Mouse (Mus musculus): ENCODE measurements at regions not wholly inside any gene's neighbourhood (a gene's known extent, or its start where the extent isn't known, plus 50 kb on each side); places are given as distances from the start of the nearest gene placed in this dataset.
A peak's percentile ranks its signal among the peaks of the same experiment; 100 is the strongest.
"Not testable (repeated sequence)": the region's sequence is repeated elsewhere in the genome, so short reads cannot be mapped to it uniquely, and the experiment has no call there.

DNA sequence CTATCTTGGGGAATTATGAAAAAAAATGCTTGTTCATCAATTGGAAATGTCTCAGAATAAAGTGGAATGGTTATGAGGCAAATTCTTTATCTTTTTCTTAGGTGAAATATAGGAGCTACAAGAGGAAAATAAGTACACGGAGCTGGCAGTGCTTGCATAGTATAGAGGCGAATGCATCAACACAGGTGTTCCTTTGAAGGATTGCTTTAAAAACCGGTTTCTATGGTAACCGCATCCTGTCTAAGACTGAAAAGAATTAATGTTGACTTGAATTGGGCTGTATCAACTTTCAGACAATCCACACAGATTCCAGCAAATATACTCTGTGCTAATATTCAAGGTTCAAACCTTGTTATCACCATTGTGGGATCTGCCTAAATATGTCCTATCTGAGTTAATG is 198.8 kb upstream of the Gm17728 start:
- no peak overlapping the region for H3K27ac ChIP-seq (ENCODE audit: low read depth, low read length)
- H3K9me3 ChIP-seq (ENCODE audit: control insufficient read depth, low read length), result no peaks in the 10 kb centered on the region
- no peaks in the 10 kb centered on the region for H3K27me3 ChIP-seq (ENCODE audit: control insufficient read depth, insufficient read depth, low read length)
- 88% methylated on average over 4 of the region's 4 CpGs for WGBS
- DNase-seq (ENCODE audit: low spot score, missing footprints) (no peak), ATAC-seq (ENCODE audit: low FRiP score) (no peak)
- H3K36me3 ChIP-seq (ENCODE audit: control insufficient read depth, insufficient read depth, low read length), result no peaks in the 10 kb centered on the region
- H3K4me3 ChIP-seq (ENCODE audit: low read depth, low read length), result no peak overlapping the region
- no peak overlapping the region for H3K4me2 ChIP-seq
- no peak overlapping the region for H3K9ac ChIP-seq (ENCODE audit: low read length)
- no peaks in the 10 kb centered on the region for H3K4me1 ChIP-seq (ENCODE audit: control insufficient read depth, insufficient read depth, low read length)

DNA sequence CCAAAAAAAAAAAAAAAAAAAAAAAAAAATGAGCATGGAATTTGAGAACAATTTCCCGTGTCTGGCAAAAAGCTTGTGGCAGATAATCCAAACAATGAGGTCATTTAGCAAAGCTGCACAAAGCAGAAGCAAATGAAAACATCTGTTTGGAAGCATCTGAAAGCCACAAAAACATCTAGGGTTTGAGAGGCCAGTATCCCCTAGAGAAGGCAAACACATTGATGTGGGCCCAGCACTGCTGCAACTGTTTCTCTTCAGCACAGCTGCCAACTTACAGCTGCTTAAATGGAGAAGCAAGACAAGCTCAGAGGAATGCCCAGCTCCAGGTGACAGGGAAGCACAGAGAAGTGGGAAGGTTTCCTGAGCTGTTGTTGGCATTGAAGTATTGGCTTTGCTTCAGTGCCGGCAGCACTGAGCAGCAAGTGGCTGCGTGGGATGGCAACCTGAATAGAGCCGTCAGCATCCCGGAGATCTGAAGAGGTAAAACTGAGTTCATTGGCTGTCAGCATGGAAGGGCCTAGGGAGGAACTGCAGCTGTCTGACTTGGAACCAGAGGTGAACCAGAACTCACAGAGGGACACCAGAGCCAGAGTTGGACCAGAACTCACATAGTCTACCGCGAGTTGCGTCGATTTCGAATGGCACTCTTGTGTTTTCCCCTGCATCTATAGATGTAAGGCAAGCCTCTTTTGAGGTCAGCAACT is 193.8 kb upstream of the Gm17728 start:
- Histone ChIP-seq H3K9ac (ENCODE audit: low read length) (no peak overlapping the region), H3K27me3 (ENCODE audit: control insufficient read depth, insufficient read depth, low read length) (no peaks in the 10 kb centered on the region), H3K27ac (ENCODE audit: low read depth, low read length) (no peak overlapping the region), H3K4me1 (ENCODE audit: control insufficient read depth, insufficient read depth, low read length) (no peaks in the 10 kb centered on the region), H3K4me2 (no peak overlapping the region), H3K4me3 (ENCODE audit: low read depth, low read length) (no peak overlapping the region), H3K36me3 (ENCODE audit: control insufficient read depth, insufficient read depth, low read length) (no peaks in the 10 kb centered on the region), H3K9me3 (ENCODE audit: control insufficient read depth, low read length) (no peaks in the 10 kb centered on the region)
- ATAC-seq (ENCODE audit: low FRiP score) (no peak), DNase-seq (ENCODE audit: low spot score, missing footprints) (no peak)
- WGBS, result 68% methylated on average over 10 of the region's 10 CpGs

DNA sequence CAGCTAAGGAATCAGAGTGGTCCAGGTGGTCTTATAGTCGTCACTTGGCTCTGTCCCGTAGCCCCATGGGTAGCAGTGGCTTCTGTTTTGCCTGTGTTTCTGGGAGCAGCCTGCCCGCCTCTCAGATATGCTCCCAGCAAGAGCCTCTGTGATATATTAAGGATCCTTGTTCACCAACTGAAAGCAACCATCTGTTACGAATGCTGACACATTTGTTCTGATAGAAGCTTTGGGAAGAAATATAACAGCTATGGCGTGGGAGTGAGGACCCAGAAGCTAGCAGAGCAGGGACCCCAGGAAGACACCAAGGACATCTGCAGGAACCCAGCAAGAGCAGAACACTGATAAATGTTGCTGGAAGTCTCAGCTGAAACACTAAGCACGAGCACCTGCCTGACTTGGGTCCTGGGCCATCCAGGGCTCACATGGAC is 186.7 kb upstream of the Gm17728 start:
- no peaks in the 10 kb centered on the region for H3K4me1 ChIP-seq (ENCODE audit: control insufficient read depth, insufficient read depth, low read length)
- no peak overlapping the region for H3K27ac ChIP-seq (ENCODE audit: low read depth, low read length)
- ATAC-seq (ENCODE audit: low FRiP score) (no peak), DNase-seq (ENCODE audit: low spot score, missing footprints) (no peak)
- H3K4me2 ChIP-seq, result no peak overlapping the region
- H3K27me3 ChIP-seq (ENCODE audit: control insufficient read depth, insufficient read depth, low read length), result no peaks in the 10 kb centered on the region
- H3K36me3 ChIP-seq (ENCODE audit: control insufficient read depth, insufficient read depth, low read length), result no peaks in the 10 kb centered on the region
- no peak overlapping the region for H3K9ac ChIP-seq (ENCODE audit: low read length)
- H3K9me3 ChIP-seq (ENCODE audit: control insufficient read depth, low read length), result no peaks in the 10 kb centered on the region
- no peak overlapping the region for H3K4me3 ChIP-seq (ENCODE audit: low read depth, low read length)
- 81% methylated on average over 6 of the region's 6 CpGs for WGBS

DNA sequence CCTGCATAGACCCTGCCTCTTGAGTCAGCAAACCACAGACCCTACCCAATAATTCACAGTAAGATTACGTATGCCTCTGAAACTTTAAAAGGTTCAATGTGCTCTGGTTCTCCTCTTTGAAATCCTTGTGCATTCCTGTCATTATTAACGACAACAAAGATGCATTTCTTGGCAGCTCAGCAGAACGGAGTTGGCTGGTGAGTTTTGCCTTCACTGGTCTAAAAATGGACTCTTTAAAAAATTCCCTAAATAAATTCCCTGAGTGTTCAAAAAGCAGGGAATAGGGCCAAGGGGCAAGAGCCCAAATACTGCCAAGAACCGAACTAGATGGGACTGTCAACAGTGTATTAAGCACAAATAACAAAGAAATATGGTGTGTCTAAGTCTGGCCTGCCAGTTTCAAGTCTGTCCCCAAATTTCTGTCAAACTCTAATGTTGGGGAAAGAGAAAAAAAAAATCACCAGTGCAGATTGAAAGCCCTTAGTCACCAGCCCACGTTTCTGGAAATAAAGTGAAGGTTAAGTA is 163.2 kb upstream of the Gm17728 start:
- DNase-seq (ENCODE audit: low spot score, missing footprints), result no peak
- no peak overlapping the region for H3K4me3 ChIP-seq (ENCODE audit: low read depth, low read length)
- H3K27me3 ChIP-seq (ENCODE audit: control insufficient read depth, insufficient read depth, low read length), result no peaks in the 10 kb centered on the region
- H3K9me3 ChIP-seq (ENCODE audit: control insufficient read depth, low read length), result no peaks in the 10 kb centered on the region
- no peak overlapping the region for H3K4me2 ChIP-seq
- no peak overlapping the region for H3K9ac ChIP-seq (ENCODE audit: low read length)
- no peak for ATAC-seq (ENCODE audit: low FRiP score)
- H3K4me1 ChIP-seq (ENCODE audit: control insufficient read depth, insufficient read depth, low read length), result no peaks in the 10 kb centered on the region
- no peak overlapping the region for H3K27ac ChIP-seq (ENCODE audit: low read depth, low read length)
- 82% methylated on average over 5 of the region's 5 CpGs for WGBS
- no peaks in the 10 kb centered on the region for H3K36me3 ChIP-seq (ENCODE audit: control insufficient read depth, insufficient read depth, low read length)

DNA sequence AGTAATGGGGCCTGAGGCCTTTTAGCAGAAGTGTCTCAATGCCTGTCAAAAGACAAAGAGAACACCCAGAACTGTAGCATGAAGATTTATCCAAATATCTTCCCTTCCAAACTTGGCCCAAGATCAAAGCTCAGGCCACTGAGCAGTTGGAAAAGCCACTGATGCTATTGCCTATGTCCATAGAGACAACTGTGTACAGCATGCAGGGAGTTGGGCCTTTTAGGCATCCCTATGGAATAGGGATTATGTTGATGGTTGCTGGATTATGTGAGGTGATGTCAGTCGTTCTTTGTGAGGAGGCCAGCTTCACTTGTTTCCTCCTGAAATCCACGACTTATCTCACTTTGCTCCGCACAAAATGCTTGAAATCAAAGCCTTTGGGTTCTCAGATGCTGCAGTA is 153.1 kb upstream of the Gm17728 start:
- no peak overlapping the region for H3K4me2 ChIP-seq
- no peaks in the 10 kb centered on the region for H3K4me1 ChIP-seq (ENCODE audit: control insufficient read depth, insufficient read depth, low read length)
- DNase-seq (ENCODE audit: low spot score, missing footprints), result peak; percentile 61
- no peaks in the 10 kb centered on the region for H3K36me3 ChIP-seq (ENCODE audit: control insufficient read depth, insufficient read depth, low read length)
- H3K27me3 ChIP-seq (ENCODE audit: control insufficient read depth, insufficient read depth, low read length), result no peaks in the 10 kb centered on the region
- ATAC-seq (ENCODE audit: low FRiP score), result no peak
- no peak overlapping the region for H3K9ac ChIP-seq (ENCODE audit: low read length)
- 58% methylated on average over 3 of the region's 3 CpGs for WGBS
- no peak overlapping the region for H3K27ac ChIP-seq (ENCODE audit: low read depth, low read length)
- H3K9me3 ChIP-seq (ENCODE audit: control insufficient read depth, low read length), result no peaks in the 10 kb centered on the region
- H3K4me3 ChIP-seq (ENCODE audit: low read depth, low read length), result no peak overlapping the region

DNA sequence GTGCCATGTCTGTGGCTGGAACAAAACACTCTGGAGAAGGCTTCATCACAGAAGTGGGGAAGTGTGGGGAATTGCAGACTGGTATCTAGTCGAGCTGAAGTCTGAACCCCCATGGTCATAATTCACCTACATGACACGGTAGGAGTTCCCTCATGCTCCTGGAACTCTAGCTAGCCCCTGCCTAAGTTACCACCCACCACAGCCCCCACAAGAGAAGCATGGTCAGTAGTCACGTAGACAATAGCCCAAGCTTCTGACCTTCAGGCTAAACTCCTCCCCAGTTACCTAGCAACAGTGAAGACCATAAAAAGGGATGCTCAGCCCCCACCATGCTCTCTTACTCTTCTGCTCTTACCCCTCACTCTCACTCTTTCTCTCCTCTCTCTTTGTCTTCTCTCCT is 143.8 kb upstream of the Gm17728 start:
- not testable (repeated sequence) for H3K27me3 ChIP-seq (ENCODE audit: control insufficient read depth, insufficient read depth, low read length); H3K4me2 ChIP-seq; H3K9ac ChIP-seq (ENCODE audit: low read length); H3K4me1 ChIP-seq (ENCODE audit: control insufficient read depth, insufficient read depth, low read length); H3K27ac ChIP-seq (ENCODE audit: low read depth, low read length); H3K4me3 ChIP-seq (ENCODE audit: low read depth, low read length); H3K9me3 ChIP-seq (ENCODE audit: control insufficient read depth, low read length); H3K36me3 ChIP-seq (ENCODE audit: control insufficient read depth, insufficient read depth, low read length); ATAC-seq (ENCODE audit: low FRiP score)
- peak; percentile 72 for DNase-seq (ENCODE audit: low spot score, missing footprints)
- WGBS, result 36% methylated on average over 3 of the region's 3 CpGs

DNA sequence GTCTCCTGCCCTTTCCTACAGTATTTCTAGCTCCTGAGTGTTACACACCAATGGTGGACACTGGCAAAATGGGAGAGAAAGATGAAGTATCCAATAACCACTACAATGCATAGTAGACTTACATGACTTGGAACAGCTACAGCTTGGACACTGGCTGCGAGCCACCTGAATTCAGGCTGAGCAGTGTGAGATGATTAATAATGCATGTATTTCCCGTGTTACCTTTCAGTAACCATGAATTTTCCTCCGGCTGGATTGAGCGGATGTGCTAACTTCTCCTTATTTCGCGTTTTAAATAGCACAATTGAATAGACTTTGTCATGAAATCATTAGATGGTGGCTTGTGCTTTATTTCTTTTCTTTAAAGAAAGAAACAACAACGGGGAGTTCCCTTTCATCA is 142.4 kb upstream of the Gm17728 start:
- WGBS, result 84% methylated on average over 7 of the region's 7 CpGs
- Histone ChIP-seq H3K4me3 (ENCODE audit: low read depth, low read length) (no peak overlapping the region), H3K27me3 (ENCODE audit: control insufficient read depth, insufficient read depth, low read length) (no peaks in the 10 kb centered on the region), H3K4me2 (no peak overlapping the region), H3K9ac (ENCODE audit: low read length) (no peak overlapping the region), H3K9me3 (ENCODE audit: control insufficient read depth, low read length) (no peaks in the 10 kb centered on the region), H3K4me1 (ENCODE audit: control insufficient read depth, insufficient read depth, low read length) (no peaks in the 10 kb centered on the region), H3K27ac (ENCODE audit: low read depth, low read length) (no peak overlapping the region), H3K36me3 (ENCODE audit: control insufficient read depth, insufficient read depth, low read length) (no peaks in the 10 kb centered on the region)
- DNase-seq (ENCODE audit: low spot score, missing footprints) (no peak), ATAC-seq (ENCODE audit: low FRiP score) (no peak)

DNA sequence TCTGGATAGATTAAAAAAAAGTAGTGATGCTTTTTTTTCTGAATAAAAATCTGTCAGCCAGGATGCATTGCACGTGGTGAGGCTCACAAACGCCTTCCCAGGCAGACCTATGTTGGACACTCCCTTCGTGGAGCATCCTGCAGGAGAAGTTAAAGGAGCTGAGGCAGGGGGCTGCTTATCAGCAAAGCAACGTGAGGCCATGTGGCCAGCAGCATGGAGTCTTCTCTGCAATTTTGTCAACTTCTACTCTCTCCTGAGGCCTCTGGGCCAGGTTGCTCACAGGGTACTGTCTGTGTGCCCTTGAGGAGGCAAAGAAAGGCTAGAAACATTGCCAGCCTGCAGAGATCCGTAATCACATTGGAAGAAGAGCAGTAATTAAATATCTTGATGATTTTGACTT is 140.0 kb upstream of the Gm17728 start:
- ATAC-seq (ENCODE audit: low FRiP score), result no peak
- Histone ChIP-seq H3K4me3 (ENCODE audit: low read depth, low read length) (no peak overlapping the region), H3K4me2 (no peak overlapping the region), H3K27ac (ENCODE audit: low read depth, low read length) (no peak overlapping the region), H3K4me1 (ENCODE audit: control insufficient read depth, insufficient read depth, low read length) (no peaks in the 10 kb centered on the region), H3K9me3 (ENCODE audit: control insufficient read depth, low read length) (no peaks in the 10 kb centered on the region), H3K27me3 (ENCODE audit: control insufficient read depth, insufficient read depth, low read length) (no peaks in the 10 kb centered on the region), H3K9ac (ENCODE audit: low read length) (no peak overlapping the region), H3K36me3 (ENCODE audit: control insufficient read depth, insufficient read depth, low read length) (no peaks in the 10 kb centered on the region)
- peak; percentile 76 for DNase-seq (ENCODE audit: low spot score, missing footprints)
- WGBS, result 79% methylated on average over 5 of the region's 5 CpGs

DNA sequence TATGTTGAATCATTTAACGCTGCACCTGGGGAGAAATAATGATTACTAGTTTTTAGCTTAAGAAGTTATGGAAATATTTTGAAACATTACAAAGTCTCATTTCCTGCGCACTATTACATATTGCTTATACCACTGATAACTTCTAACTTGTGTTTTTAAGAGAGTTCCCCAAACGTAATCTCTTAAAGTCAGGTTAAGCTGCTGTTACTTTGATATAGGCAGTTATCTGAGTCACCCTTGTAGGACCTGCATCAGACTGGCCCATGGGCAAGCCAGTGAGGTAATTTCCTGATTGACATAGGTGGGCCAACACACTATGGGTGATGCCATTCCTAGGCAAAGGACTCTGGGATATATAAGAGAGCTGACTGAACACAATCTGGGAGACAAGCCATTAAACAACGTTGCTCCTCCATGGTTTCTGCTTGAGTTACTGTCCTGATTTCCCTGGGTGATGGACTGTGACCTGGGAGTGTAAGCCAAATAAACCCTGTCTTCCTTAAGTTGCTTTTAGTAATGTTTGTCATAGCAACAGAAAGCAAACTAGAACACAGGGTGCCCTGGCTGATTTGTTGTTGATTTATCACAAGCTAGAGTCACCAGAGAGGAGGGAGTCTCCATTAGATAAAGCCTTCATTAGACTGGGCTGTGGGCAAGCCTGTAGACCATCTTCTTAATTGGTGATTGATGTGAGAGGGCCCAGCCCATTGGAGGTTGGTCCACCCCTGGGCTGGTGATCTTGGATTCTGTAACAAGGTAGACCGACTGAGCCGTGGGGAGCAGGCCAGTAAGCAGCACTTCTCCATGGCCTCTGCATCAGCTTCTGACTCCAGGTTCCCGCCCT is 139.3 kb upstream of the Gm17728 start:
- no peaks in the 10 kb centered on the region for H3K36me3 ChIP-seq (ENCODE audit: control insufficient read depth, insufficient read depth, low read length)
- no peak overlapping the region for H3K27ac ChIP-seq (ENCODE audit: low read depth, low read length)
- WGBS, result 94% methylated on average over 7 of the region's 7 CpGs
- H3K4me2 ChIP-seq, result no peak overlapping the region
- no peaks in the 10 kb centered on the region for H3K9me3 ChIP-seq (ENCODE audit: control insufficient read depth, low read length)
- no peaks in the 10 kb centered on the region for H3K27me3 ChIP-seq (ENCODE audit: control insufficient read depth, insufficient read depth, low read length)
- no peak for ATAC-seq (ENCODE audit: low FRiP score)
- no peak for DNase-seq (ENCODE audit: low spot score, missing footprints)
- no peaks in the 10 kb centered on the region for H3K4me1 ChIP-seq (ENCODE audit: control insufficient read depth, insufficient read depth, low read length)
- H3K4me3 ChIP-seq (ENCODE audit: low read depth, low read length), result no peak overlapping the region
- no peak overlapping the region for H3K9ac ChIP-seq (ENCODE audit: low read length)

Data from midbrain, embryonic 11.5 days (tissue).